Mouse (Mus musculus): ENCODE results near the gene Iqcf5. TPM values are rescaled to one million over a fixed set of nuclear protein-coding genes. Genes with fewer than 3 reads are reported as not detected.
A peak's percentile ranks its signal among the peaks of the same experiment; 100 is the strongest.

Iqcf5 gene
- under 1 TPM in 1 of 2 experiments, not detected in 1; 0.67 TPM for total RNA-seq (2021)
- long read RNA-seq, experiment 1, result 0 reads
- long read RNA-seq, experiment 2, result 0 reads

DNA sequence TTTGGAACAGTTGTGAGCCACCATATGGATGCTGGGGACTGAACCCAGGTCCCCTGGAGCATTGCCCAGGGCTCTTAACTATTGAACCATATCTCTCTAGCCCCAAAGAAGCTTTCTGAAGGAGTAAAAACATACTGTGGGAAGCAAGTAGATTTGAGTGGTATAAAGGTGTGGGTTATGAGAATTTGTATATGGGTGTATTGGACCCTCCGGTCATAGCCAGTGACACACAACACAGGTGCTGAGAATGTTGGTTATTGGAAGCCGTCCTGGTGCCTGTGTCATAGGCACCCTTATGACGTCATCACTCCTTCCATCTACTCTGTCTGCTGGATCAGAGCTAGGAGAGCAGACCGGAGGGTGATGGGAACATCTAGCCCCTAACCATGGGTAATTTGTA is at the start of gene Iqcf5:
Iqcf5 (plus strand) TSS at position 301 of the 400 bp plus-strand sequence.
- no peak for DNase-seq (ENCODE audit: low spot score in 2 of 2)

DNA sequence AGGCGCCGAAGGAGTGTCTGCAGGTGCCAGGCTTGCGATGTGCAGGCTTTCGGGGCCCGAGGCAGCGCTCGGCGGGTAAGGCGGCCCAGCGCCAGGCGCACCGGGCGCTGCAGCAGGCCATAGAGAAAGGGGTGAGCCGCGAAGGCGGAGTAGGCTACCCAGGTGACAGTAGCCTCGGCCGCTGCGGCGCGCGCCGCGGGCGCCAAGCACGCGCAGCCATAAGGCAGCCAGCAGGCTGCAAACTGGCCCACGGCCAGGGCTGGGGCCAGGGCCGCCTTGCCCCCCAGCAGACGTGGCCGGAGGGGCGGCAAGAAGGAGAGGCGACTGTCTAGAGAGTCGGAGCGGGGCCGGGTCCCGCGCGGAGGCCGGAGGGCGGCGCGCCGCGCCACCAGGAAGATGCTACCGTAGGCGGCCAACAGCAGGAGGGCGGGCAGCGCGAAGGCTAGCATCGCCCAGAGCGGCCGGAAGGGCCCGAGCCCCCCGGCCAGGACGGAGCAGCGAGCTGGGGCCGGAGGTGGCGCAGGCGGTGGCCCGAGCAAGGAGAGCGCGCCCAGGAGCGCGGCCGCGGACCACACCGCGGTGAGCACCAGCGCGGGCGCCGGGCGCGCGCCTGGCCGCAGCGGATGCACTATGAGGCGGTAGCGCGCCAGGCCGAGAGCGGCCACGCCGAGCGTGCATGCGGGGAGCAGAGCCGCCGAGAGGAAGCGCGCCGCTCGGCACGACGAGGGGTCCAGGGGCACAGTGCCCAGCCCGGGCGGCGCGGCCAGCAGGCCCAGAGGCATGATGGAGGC is 49.4 kb upstream of the Iqcf5 start:
- DNase-seq (ENCODE audit: low spot score in 2 of 2), result peak; percentile 73 to 81

DNA sequence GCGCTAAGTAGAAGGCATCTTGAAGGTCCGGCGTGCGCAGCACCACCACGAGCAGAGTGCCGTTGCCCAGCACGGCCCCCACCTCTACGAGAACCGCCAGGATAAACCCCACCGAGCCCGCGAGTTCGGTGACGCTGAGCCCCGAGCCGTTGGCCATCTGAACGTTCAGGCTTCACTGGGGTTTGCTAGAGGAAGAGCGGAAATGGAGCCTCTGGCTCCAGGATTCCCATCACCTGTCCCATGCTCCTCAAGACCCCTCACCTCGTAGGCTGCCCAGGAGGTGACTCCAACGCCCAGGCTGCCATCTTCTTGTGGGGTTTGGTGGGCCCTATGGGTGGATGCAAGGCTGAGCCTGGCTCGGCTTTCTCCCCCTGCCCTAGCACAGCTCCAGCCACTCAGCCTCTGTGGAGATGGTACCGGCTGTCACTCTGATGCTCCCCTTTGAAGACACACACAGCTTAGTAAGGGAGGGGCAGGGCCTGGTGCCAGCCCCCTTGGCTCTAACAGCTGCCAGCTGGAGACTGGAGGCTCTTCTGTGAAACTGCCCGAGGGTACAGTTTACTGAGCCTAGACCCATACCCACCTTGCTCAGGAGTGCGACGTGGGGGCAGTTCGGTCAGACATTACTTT is 48.7 kb upstream of the Iqcf5 start, which contains the start of gene Gpr62:
Gpr62 (minus strand) TSS at position 368 of the 630 bp plus-strand sequence.
- no peak for DNase-seq (ENCODE audit: low spot score in 2 of 2)

DNA sequence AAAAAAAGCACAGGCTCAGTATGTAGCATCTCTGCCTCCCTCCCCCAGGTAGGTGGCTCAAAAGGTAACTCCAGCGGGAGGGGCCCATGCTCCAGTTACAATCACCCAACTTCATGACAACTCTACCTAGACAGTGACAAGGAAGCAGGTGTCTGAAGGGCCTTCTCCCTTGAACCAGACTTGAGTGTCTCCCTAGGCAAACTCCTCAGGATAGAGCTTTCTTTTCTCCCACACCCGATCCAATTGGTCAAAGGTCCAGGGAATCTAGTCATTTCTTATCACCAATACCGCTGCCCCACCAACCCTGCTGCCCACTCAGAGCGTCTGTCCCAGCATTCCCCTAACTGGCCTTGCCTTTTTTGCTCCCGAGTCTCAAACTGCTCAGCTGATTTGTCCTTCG is 47.7 kb upstream of the Iqcf5 start:
- DNase-seq (ENCODE audit: low spot score in 2 of 2), result no peak

DNA sequence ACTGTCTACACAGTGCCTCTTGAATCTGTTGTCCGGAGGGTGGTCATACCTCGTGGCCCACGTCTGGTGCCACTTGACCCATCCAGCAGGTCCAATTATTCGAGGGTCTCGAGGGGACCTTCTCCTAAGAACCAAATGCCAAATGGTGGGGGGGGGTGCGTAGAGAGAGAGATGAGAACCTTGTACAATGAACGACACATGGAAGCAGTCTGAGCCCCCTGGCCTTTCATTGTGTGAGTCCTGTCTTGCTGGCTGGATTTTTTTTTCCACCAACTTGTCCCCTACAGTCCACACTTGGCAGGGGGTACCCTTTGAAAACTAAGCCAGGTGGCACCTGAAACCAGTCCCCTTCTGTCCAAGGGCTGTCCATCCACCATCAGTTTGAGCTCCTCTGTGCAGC is 46.6 kb upstream of the Iqcf5 start:
- DNase-seq (ENCODE audit: low spot score in 2 of 2), result no peak

DNA sequence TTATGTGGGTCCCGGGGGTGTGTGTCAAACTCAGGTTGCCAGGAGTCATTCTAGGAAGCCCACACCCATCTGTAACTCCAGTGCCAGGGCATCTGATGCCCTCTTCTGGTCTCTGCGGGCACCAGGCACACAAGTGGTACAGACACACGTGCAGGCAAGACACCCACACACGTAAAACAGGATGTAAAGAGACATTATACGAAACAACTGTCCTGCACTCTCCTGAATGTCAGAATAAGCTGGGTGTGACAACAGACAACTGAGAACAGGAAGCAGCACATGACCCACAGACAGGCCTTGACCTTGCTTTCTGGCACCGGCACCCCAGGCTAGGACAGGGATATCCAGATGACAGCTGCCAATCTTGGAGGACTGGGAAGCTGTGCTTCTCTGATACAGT is 45.1 kb upstream of the Iqcf5 start:
- DNase-seq (ENCODE audit: low spot score in 2 of 2), result no peak

DNA sequence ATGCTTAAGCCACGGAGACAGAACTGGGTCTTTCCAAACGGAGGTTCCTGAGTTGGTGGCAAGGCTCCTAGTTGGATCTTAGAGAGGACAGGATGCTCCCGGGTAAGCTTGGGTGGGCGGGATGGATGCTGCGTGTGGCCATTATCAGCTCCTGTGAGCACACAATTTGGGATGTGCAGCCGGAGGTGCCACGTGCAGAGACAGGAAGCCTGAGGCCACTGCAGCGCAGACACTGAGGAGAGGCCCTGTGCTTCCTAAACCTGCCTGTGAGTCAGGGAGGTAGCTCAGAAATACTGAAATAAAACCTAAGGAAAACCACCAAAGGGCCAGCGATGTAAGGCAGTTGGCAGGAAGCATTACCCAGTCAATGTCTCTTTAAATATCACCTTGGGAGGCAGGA is 44.6 kb upstream of the Iqcf5 start:
- DNase-seq (ENCODE audit: low spot score in 2 of 2), result no peak

DNA sequence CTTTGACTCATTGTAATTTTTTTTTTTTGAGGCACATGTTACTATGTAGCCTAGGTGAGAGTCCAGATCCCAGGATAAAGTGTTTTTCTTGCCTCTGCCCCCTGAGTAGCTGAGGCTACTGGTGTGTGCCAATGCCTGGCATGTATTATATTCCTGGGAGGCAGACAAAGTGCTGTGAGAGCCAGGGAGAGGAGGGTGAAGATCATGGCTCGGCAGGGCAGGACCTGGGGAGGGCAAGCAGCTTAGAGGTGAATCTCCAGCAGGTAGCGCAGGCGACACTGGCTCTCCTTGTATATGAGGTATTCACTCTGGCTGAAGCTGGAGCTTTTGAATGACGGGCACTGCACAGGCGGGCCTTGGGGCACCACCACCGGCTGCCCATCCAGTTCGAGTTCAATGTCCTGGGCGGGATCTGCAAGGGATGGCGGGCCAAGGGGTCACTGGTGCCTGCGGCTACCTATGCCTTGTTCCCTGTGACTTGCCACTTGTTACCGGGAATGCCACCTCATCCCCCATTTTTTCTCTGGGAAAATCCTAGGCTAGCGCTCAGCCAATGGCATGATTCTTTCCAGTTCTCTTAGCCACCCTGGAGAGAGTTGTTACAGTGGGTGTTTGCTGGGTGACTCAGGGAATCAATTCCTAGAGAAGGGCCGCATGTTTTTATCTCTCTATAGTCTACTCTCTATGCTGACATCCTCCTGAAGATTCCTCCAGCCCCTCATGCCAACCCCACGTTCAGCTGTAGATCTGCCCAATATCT is 43.2 kb upstream of the Iqcf5 start:
- DNase-seq (ENCODE audit: low spot score in 2 of 2), result no peak

DNA sequence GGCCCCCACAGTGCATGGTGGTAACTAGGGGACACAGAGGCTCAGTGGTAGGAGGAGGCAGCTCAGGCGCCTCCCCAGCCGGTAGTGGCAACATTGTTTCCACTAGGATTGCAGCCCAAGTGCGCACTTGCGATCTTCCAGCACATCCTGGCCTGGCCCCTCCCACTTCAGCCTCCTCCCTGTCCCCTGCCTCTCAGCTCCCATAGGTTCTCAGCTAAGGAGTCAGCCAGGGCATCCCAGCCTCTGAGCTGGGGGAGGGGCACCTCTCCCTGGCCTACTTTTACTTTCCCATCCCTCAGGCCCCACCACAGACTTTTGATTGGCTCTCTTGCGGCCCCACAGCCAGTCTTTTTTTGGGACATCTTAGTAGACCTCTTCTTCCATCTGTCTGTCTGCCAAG is 42.5 kb upstream of the Iqcf5 start:
- no peak for DNase-seq (ENCODE audit: low spot score in 2 of 2)

DNA sequence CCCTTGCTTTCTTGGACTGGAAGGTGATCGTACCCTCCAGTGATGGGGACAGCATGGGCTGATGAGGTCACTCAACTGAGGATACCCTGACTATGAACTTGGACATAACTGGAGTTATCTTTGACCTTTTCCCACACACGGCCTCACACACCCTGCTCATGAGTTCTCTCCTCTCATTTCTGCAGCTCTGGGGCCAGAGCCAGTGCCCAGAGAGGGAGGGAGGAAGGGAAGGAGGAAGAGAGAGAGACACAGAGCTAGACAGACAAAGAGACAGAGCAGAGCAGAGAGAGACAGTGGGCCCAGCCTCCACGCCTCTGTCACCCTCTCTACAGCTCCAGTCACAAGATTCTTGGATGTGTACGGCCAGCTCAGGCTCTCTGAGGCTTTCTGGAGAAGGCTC is 42.1 kb upstream of the Iqcf5 start:
- no peak for DNase-seq (ENCODE audit: low spot score in 2 of 2)

DNA sequence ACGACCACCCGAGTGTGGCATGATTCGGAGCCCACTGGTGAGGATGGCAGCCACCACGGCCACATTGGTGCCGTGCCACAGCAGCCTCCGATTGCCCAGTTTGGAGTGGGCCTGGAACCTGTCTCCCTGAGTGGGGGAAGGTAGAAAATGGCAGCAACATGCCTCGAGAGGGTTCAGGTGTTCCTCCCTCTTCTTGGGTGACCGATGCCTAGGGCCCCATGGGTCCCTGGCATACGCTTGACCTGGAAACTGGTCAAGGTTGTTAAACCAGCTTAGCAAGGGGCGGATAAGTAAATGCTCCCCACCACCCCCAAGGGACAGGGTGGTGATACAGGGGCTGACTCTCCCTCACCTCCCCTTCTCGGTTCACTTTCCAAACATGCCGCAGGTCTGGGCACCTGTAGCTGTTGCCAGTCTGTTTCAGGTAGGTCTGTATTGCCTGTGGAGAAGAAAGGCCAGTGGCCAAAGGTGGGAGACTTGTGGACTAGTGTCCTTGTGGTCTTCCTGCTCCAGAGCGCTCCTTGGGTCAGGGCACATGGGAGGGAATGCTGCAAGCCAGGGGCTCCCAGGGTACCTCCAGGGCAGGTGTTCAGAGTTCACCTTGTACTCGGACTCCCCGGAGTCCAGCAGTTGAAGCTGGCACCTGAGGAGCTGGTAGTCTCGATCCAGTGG is 41.2 kb upstream of the Iqcf5 start:
- no peak for DNase-seq (ENCODE audit: low spot score in 2 of 2)

DNA sequence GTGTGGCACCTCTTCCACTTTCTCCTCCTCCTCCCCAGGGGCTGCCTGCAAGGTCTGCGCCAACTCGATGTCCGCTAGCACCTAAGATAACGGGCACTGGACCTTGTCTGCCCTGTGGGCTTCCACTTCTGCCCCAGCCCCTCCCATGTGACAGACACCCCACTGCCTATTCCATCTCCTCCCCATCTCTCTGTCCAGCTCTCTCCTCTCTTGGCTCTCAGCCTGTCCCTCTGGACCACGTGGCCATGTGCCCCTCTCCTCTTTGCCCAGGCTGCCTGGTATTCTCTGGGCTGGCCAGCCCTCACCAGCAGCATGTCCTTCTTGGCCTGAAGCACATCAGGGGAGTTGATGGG is 40.6 kb upstream of the Iqcf5 start:
- no peak for DNase-seq (ENCODE audit: low spot score in 2 of 2)

DNA sequence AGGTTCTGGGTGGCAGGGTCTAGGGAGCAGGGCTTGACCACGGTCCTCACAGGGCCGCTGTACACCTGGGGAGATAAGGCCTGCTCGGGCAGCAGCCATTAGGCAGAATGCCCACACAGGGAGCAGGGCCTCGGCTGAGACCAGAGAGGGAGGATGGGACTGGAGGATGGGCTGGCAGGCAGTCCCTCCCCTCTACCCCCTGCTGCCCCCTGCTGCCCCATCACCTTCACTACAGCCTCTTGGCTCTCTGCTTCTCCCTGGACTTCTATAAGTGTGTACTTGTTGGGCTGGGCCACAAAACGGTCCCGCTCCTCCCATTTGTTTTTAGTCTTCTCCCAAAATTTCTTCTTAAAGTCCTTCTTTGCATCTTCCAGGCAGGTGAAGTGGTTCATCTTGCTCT is 39.9 kb upstream of the Iqcf5 start:
- no peak for DNase-seq (ENCODE audit: low spot score in 2 of 2)

DNA sequence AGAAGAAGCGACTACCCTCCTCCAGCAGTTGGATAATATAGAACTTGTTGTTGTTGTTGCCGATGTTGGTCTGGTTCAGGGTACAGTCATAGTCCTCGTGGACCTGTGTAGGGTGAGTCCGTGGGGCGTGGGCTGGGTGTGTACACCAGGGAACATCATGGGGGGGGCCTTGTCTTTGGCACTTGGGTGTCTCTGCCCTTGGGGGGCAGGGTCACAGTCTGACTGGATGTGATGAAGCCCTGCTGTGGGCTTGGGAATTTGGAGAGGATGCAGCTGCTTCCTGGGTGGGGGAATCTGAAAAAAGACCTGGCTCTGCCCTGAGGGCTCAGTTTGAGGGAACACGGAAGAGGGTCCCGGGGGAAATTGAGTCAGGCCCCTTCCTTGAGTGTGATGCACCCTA is 39.3 kb upstream of the Iqcf5 start:
- DNase-seq (ENCODE audit: low spot score in 2 of 2), result no peak

DNA sequence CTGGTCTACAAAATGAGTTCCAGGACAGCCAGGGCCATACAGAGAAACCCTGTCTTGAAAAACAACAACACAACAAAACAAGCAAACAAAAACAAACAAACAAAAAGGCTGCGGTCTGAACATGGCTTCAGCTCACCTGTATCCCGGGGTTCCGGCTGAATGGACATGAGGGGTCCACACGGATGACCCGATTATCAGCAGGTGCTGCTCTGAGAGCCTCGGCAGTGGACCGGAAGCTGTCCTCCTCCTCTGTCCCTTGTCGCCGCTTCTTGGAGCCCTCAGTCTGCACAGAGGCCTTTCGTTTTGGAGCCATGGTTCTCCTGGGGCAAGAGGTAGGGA is 38.7 kb upstream of the Iqcf5 start, which contains the start of gene Rrp9:
Rrp9 (plus strand) TSS at position 301 of the 339 bp plus-strand sequence.
- no peak for DNase-seq (ENCODE audit: low spot score in 2 of 2)

DNA sequence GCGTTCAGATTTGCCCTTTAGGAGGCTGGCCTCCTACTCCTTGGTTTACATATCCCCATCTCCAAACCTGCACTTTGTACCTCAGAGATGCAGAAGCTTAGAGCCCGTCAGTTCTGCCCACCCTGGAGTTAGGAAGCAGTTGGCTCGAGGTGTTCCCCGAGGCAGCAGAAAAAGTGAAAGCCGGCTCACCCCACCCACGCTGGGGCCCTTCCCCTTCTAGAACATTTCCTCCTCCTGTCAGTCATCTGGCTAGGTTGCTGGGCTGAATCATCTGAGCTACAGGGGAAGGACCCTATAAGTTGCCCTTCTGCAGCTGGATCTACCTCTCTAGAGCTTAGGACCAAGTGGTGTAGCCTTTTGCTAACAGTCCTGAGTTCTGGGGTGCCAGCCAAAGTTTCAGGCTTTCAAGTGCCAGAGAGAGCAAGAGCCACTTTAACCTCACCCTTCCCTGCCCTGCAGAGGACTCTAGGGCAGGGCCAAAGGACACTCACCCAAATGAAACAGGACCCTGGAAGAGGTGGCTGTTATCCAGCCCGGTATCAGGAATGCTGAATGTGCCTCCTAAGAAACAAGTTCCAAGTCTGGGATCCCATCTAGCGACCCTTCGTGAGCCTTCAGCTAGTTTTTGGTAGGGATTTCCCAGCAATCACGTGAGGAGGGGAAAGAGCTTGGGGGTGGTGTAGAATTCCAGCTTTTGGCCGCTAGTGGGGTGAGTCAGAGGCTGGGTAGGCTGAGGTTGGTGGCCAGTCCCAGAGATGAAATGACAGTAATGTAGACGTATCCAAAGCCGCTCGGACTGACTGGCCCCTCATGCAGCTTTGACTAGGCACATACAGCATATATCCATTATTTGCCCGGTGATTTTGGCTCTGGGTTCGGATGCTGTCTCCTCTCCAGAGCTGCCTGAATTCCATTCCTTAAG is 38.1 kb upstream of the Iqcf5 start:
- DNase-seq (ENCODE audit: low spot score in 2 of 2), result no peak

DNA sequence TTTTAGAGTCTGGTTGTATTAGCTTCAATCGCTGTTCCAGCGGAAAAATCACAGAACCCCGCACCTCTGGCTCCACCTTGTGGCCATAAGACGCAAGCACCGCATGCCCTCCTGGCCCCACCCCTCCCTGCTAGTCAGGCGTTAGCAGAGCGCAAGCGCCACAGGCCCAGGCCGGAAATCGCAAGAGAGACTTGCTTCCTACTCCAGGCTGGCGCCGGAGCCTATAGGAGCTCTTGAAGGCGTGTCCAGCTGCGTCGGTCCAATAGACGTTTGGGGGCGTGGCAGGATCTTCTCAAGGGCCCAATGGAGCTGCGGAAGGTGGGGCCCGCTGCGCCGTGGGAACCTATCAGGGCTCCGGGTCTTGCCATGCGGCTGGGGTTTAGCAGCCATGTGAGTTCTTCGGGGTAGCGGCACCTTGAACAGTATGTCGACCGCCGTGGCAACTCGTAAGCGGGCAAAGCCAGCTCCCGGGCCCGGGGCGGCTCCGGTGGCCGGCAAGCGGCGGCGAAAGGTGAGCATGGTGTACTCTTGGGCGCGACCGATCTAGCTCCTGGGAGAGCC is 37.4 kb upstream of the Iqcf5 start, which contains the start of gene Parp3:
Parp3 (minus strand) TSS at position 26 of the 561 bp plus-strand sequence.
- peak; percentile 99 to 100 for DNase-seq (ENCODE audit: low spot score in 2 of 2)

DNA sequence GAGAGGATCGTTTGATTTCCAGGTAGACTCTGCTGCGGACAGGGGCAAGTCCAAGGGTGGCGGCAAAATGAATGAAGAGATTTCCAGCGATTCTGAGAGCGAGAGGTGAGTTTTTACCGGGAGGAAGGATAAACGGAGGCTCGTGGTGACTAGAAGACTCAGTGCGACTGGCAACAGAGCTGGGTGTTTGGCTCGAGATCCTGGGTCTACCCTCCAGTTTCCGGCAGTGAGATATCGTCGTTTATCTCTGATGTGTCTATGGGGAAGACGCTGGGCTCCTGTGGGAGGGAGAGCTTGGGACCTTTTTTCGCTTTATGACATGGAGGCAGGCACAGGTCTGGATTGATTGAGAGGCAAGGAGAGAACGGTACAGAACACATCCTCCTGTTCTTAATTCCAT is 36.7 kb upstream of the Iqcf5 start:
- DNase-seq (ENCODE audit: low spot score in 2 of 2), result no peak

DNA sequence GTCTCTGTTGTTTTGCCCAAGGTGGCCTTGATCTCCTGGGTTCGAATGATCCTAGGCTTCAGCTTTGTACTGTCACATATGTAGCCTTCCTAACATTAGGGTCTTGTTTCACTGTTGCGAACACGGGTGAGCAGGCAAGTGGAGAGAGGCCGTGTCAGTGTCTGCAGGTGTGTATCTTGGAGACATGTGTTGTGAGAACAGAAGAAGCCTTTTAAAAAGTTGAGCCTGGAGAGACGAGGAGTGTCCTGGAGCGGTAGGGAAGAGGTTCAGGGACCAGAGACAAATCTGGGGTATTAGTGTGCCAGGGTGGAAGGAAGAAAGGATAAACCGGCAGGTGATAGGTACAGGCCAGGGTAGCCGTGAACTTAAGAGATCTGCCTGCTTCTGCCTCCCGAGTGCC is 36.3 kb upstream of the Iqcf5 start:
- no peak for DNase-seq (ENCODE audit: low spot score in 2 of 2)

DNA sequence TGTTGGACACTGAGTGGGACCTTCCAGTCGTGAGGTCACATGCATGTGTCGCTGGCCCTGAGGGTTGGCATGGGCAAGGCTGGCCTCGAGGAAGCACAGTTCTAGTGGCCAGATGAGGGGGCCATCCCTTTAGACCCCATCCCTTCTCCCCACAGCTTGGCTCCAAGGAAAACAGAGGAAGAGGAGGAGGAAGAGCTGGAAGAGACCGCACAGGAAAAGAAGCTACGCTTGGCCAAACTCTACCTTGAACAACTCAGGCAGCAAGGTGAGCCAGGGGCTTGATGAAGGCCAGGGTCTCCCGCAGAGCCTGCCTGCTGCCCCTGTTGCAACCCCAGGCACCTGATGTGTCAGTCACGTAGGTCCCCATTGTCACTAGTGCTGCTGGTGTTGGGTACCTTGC is 33.8 kb upstream of the Iqcf5 start:
- DNase-seq (ENCODE audit: low spot score in 2 of 2), result no peak

Measured in layer of hippocampus, postnatal 14 days (tissue).